Mouse (Mus musculus): ENCODE data around the gene Med16. TPM values are rescaled to one million over a fixed set of nuclear protein-coding genes. Genes with fewer than 3 reads are reported as not detected.
"Not testable (repeated sequence)": the region's sequence is repeated elsewhere in the genome, so short reads cannot be mapped to it uniquely, and the experiment has no call there.

Gene Med16
- polyA plus RNA-seq, 1 experiment from 2014 or later: 48.4 TPM

DNA sequence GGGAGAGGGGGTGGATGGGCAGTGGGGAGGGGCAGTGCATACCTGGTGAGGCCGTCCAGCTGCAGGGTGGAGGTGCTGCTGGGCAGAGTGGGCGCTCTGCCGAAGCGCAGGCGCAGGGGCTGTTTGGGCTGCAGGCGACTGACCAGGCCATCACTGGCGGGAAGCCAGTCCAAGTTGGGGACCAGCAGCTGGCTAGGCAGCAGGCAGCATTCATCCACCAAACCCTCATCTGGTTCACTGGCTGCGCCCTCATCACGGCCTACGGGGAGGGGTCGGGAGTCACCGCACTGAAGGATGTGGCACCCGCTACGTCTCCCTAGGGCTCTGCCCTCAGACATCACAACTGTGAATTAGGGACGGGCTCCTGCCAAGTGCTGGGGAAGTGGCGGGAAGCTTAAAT, 12.4 kb downstream of the Med16 start:
- Histone ChIP-seq H3K9ac (no peak overlapping the region), H3K9me3 (replicated peaks) (no peaks in the 10 kb centered on the region), H3K27ac (replicated peaks) (no peak overlapping the region), H3K4me1 (0 out of 2 replicates have a peak, but pooled peaks cover 4% of the 10 kb centered on the region), H3K4me3 (replicated peaks) (no peak overlapping the region), H3K27me3 (no peaks in the 10 kb centered on the region), H3K4me2 (replicated peaks) (no peak overlapping the region), H3K36me3 (peaks cover 63% of the 10 kb centered on the region)
- no peak for ATAC-seq (ENCODE audit: insufficient number of reproducible peaks, low FRiP score, low TSS enrichment, low read depth)
- 88% methylated on average over 16 of the region's 16 CpGs for WGBS

GRCm38 (mm10) chr10:79892451-79893118, 16.1 kb downstream of the Med16 start:
- not testable (repeated sequence) for H3K27ac ChIP-seq (replicated peaks); ATAC-seq (ENCODE audit: insufficient number of reproducible peaks, low FRiP score, low TSS enrichment, low read depth); H3K4me3 ChIP-seq (replicated peaks); H3K27me3 ChIP-seq; H3K4me1 ChIP-seq; H3K9ac ChIP-seq; H3K9me3 ChIP-seq (replicated peaks); H3K4me2 ChIP-seq (replicated peaks)
- peaks cover 32% of the 10 kb centered on the region for H3K36me3 ChIP-seq
- WGBS: 40% methylated on average over 22 of the region's 22 CpGs

- H3K9me3 ChIP-seq (replicated peaks): no peaks in the 10 kb centered on the region
- H3K9ac ChIP-seq: no peak within 1 kb of the TSS
- peaks cover 12% of the 10 kb centered on the region for H3K36me3 ChIP-seq
- ATAC-seq (ENCODE audit: insufficient number of reproducible peaks, low FRiP score, low TSS enrichment, low read depth): no peak
- WGBS: 36% methylated on average over 5 of the region's 5 CpGs
- no peaks in the 10 kb centered on the region for H3K27me3 ChIP-seq
- no peak within 1 kb of the TSS for H3K4me2 ChIP-seq (replicated peaks)
- no peak within 1 kb of the TSS for H3K4me3 ChIP-seq (replicated peaks)
- no peak within 1 kb of the TSS for H3K27ac ChIP-seq (replicated peaks)
- 0 out of 2 replicates have a peak, but pooled peaks cover 4% of the 10 kb centered on the region for H3K4me1 ChIP-seq
Measured at GRCm38 (mm10) chr10:79890670-79891069, 18.1 kb downstream of the Med16 start, which contains the start of gene Cfd. Gene Cfd (plus strand): TSS chr10:79890853.

DNA sequence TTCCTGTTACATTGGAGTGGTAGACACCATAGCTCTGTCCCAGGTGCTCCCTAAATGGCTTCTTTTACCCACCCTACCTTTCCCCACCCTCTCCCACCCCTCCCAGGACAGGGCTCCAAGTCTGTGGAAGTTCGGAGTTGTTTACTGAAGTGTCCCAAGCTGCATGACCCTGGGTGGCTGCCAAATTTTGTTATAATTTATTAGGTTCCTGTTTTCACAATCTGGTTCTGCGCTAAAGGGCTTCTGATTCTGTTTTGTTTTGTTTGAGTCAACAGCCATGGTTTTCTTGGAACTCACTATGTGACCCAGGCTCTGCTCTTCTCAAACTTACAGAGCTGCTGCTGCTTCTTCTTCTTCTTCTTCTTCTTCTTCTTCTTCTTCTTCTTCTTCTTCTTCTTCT, 19.3 kb downstream of the Med16 start:
- 75% methylated on average over 2 of the region's 2 CpGs for WGBS
- peaks cover 2% of the 10 kb centered on the region; the same call in 1 of the 2 replicates for H3K36me3 ChIP-seq

DNA sequence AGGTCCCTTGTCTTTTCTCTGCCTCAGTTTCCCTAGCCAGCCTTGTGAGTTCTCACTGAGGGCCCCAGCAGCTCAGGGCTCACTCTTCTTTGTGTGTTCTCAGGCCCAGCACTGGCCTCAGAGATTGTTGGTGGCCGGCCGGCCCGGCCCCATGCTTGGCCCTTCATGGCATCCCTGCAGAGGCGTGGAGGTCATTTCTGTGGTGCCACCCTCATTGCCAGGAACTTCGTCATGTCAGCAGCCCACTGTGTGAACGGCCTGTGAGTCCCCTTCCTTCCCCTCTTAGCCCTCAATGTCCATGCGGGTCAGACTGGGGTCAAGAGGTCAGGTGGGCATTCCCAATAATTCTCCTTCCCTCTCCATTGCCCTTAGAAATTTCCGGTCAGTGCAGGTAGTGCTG, 22.1 kb downstream of the Med16 start:
- no peak overlapping the region for H3K4me2 ChIP-seq (replicated peaks)
- no peak overlapping the region for H3K9ac ChIP-seq
- H3K36me3 ChIP-seq: no peaks in the 10 kb centered on the region
- H3K4me3 ChIP-seq (replicated peaks): no peak overlapping the region
- no peak for ATAC-seq (ENCODE audit: insufficient number of reproducible peaks, low FRiP score, low TSS enrichment, low read depth)
- WGBS: 80% methylated on average over 8 of the region's 8 CpGs
- H3K27me3 ChIP-seq: peaks cover 7% of the 10 kb centered on the region; the same call in 1 of the 2 replicates
- no peak overlapping the region for H3K27ac ChIP-seq (replicated peaks)
- H3K9me3 ChIP-seq (replicated peaks): no peaks in the 10 kb centered on the region
- H3K4me1 ChIP-seq: peaks cover 25% of the 10 kb centered on the region

More for the DNA sequence above, 19.3 kb downstream of the Med16 start:
- 0 out of 2 replicates have a peak, but pooled peaks cover 4% of the 10 kb centered on the region for H3K4me1 ChIP-seq
- H3K9ac ChIP-seq: no peak overlapping the region
- H3K9me3 ChIP-seq (replicated peaks): no peaks in the 10 kb centered on the region
- no peak overlapping the region for H3K27ac ChIP-seq (replicated peaks)
- H3K4me3 ChIP-seq (replicated peaks): no peak overlapping the region
- H3K27me3 ChIP-seq: no peaks in the 10 kb centered on the region
- ATAC-seq (ENCODE audit: insufficient number of reproducible peaks, low FRiP score, low TSS enrichment, low read depth): no peak
- H3K4me2 ChIP-seq (replicated peaks): no peak overlapping the region

GRCm38 (mm10) chr10:79886054-79886453, 22.7 kb downstream of the Med16 start, which contains the start of gene Elane:
Gene Elane (plus strand): TSS chr10:79886247.
- Histone ChIP-seq H3K27me3 (peaks cover 7% of the 10 kb centered on the region; the same call in 1 of the 2 replicates), H3K4me1 (peaks cover 27% of the 10 kb centered on the region), H3K36me3 (no peaks in the 10 kb centered on the region), H3K4me2 (replicated peaks) (no peak within 1 kb of the TSS), H3K9ac (no peak within 1 kb of the TSS), H3K9me3 (replicated peaks) (no peaks in the 10 kb centered on the region), H3K4me3 (replicated peaks) (no peak within 1 kb of the TSS), H3K27ac (replicated peaks) (no peak within 1 kb of the TSS)
- no peak for ATAC-seq (ENCODE audit: insufficient number of reproducible peaks, low FRiP score, low TSS enrichment, low read depth)
- WGBS: 78% methylated on average over 6 of the region's 6 CpGs

DNA sequence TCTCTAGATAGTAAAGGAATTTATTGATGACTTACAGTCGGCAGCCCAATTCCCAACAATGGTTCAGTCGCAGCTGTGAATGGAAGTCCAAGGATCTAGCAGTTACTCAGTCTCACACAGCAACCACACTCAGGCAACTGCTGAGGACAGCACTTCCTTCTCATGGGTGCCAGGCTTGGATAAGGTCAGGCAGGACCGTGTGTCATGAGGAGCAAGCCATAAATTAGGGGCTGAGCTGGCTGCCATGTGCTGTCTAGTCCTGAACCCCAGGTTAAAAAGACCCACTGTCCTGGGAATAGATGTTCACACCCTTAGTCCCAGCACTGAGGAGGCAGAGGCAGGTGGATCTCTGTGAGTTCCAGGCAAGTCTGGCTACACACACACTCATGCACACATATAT, 23.8 kb downstream of the Med16 start:
- H3K4me2 ChIP-seq (replicated peaks): not testable (repeated sequence)

GRCm38 (mm10) chr10:79884446-79884845, 24.3 kb downstream of the Med16 start:
- H3K36me3 ChIP-seq: no peaks in the 10 kb centered on the region
- H3K9me3 ChIP-seq (replicated peaks): no peaks in the 10 kb centered on the region
- H3K9ac ChIP-seq: no peak overlapping the region
- peaks cover 34% of the 10 kb centered on the region for H3K4me1 ChIP-seq
- WGBS: 69% methylated on average over 4 of the region's 4 CpGs
- H3K27me3 ChIP-seq: peaks cover 7% of the 10 kb centered on the region; the same call in 1 of the 2 replicates
- H3K4me2 ChIP-seq (replicated peaks): no peak overlapping the region
- H3K4me3 ChIP-seq (replicated peaks): no peak overlapping the region
- ATAC-seq (ENCODE audit: insufficient number of reproducible peaks, low FRiP score, low TSS enrichment, low read depth): no peak
- no peak overlapping the region for H3K27ac ChIP-seq (replicated peaks)

More for the DNA sequence above, 23.8 kb downstream of the Med16 start:
- not testable (repeated sequence) for H3K27me3 ChIP-seq; H3K36me3 ChIP-seq; H3K27ac ChIP-seq (replicated peaks); ATAC-seq (ENCODE audit: insufficient number of reproducible peaks, low FRiP score, low TSS enrichment, low read depth); H3K9ac ChIP-seq; H3K9me3 ChIP-seq (replicated peaks); H3K4me3 ChIP-seq (replicated peaks)
- 66% methylated on average over 3 of the region's 3 CpGs for WGBS
- H3K4me1 ChIP-seq: peaks cover 34% of the 10 kb centered on the region

GRCm38 (mm10) chr10:79883297-79884084, 25.2 kb downstream of the Med16 start:
- peaks cover 34% of the 10 kb centered on the region for H3K4me1 ChIP-seq
- no peak overlapping the region for H3K9ac ChIP-seq
- H3K4me3 ChIP-seq (replicated peaks): no peak overlapping the region
- 15% methylated on average over 22 of the region's 22 CpGs for WGBS
- peaks cover 7% of the 10 kb centered on the region; the same call in 1 of the 2 replicates for H3K27me3 ChIP-seq
- ATAC-seq (ENCODE audit: insufficient number of reproducible peaks, low FRiP score, low TSS enrichment, low read depth): no peak
- no peak overlapping the region for H3K27ac ChIP-seq (replicated peaks)
- H3K36me3 ChIP-seq: no peaks in the 10 kb centered on the region
- H3K9me3 ChIP-seq (replicated peaks): no peaks in the 10 kb centered on the region
- no peak overlapping the region; the same call in 1 of the 2 replicates for H3K4me2 ChIP-seq (replicated peaks)

GRCm38 (mm10) chr10:79881981-79882380, 26.7 kb downstream of the Med16 start:
- Histone ChIP-seq H3K4me1 (peaks cover 42% of the 10 kb centered on the region), H3K9ac (no peak overlapping the region), H3K4me2 (replicated peaks) (peak overlapping the region; percentile 43), H3K4me3 (replicated peaks) (peak overlapping the region; percentile 16), H3K9me3 (replicated peaks) (no peaks in the 10 kb centered on the region), H3K36me3 (no peaks in the 10 kb centered on the region), H3K27me3 (peaks cover 7% of the 10 kb centered on the region; the same call in 1 of the 2 replicates), H3K27ac (replicated peaks) (no peak overlapping the region)
- WGBS: 5% methylated on average over 22 of the region's 22 CpGs
- ATAC-seq (ENCODE audit: insufficient number of reproducible peaks, low FRiP score, low TSS enrichment, low read depth): 0 out of 2 replicates have a peak, but pooled peaks have one; percentile 6

DNA sequence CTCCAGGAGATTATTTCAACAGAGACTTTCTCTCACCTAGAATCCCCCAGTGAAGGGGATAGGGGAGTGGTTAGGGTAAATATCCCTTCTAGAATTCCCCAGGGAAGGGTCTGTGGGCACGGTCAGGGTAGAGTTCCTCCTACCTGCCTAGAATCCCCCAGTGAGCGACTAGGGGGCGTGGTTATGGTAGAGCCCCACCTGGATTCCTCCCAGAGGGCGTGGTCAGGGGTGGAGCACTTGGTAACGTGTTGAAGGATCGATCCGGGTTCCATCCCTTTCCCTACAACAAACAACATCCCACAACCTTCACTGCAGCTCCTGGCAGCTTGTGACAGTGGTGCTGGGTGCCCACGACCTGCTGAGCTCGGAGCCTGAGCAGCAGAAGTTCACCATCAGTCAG, 28.0 kb downstream of the Med16 start:
- ATAC-seq (ENCODE audit: insufficient number of reproducible peaks, low FRiP score, low TSS enrichment, low read depth): no peak
- H3K4me1 ChIP-seq: peaks cover 42% of the 10 kb centered on the region
- no peak overlapping the region for H3K27ac ChIP-seq (replicated peaks)
- no peak overlapping the region for H3K9ac ChIP-seq
- H3K27me3 ChIP-seq: peaks cover 7% of the 10 kb centered on the region; the same call in 1 of the 2 replicates
- H3K9me3 ChIP-seq (replicated peaks): no peaks in the 10 kb centered on the region
- H3K4me3 ChIP-seq (replicated peaks): no peak overlapping the region
- 17% methylated on average over 9 of the region's 9 CpGs for WGBS
- H3K36me3 ChIP-seq: no peaks in the 10 kb centered on the region
- H3K4me2 ChIP-seq (replicated peaks): no peak overlapping the region

All from embryonic facial prominence, embryonic 15.5 days (tissue).